Mouse (Mus musculus) E14TG2a.4 (cell line): ENCODE results near the gene Tanc2.

Experiments used
- H3K27me3 ChIP-seq: 2 replicates; pipeline ENCODE4 v1.6.1; 2014; ENCODE audit warnings: low read length, control low read depth; ENCODE audit not compliant: insufficient read depth
- H3K36me3 ChIP-seq: 2 replicates; pipeline ENCODE4 v1.6.1; 2014; ENCODE audit warnings: low read length, control low read depth; ENCODE audit not compliant: insufficient read depth
- H3K4me1 ChIP-seq: replicated peaks from 2 replicates; pipeline ENCODE4 v1.6.1; 2014; ENCODE audit warnings: low read depth, low read length, control low read depth
- H3K4me3 ChIP-seq: replicated peaks from 2 replicates; pipeline ENCODE4 v1.5.1; 2014; ENCODE audit warnings: mild to moderate bottlenecking, low read length
- H3K9me3 ChIP-seq: 2 replicates; pipeline ENCODE4 v1.6.1; 2014; ENCODE audit warnings: low read length, control low read depth
- CTCF ChIP-seq: conservative IDR thresholded peaks from 2 replicates; pipeline ENCODE4 v1.5.1; 2014; ENCODE audit warnings: low read length
- NANOG ChIP-seq: IDR thresholded peaks from 2 replicates; pipeline ENCODE4 v1.6.1; 2014; ENCODE audit warnings: borderline replicate concordance, low read length, mixed read lengths
- POU5F1 ChIP-seq: IDR thresholded peaks from 2 replicates; pipeline ENCODE4 v1.6.1; 2014; ENCODE audit warnings: low read length, borderline replicate concordance

The Tanc2 gene

GRCm38 (mm10) chr11:105941973-105942372 lies 352.2 kb downstream of the Tanc2 start:
- Histone ChIP-seq H3K4me1 (peaks cover 61% of the 10 kb centered on the region), H3K27me3 (peaks cover 21% of the 10 kb centered on the region), H3K36me3 (no peaks in the 10 kb centered on the region), H3K9me3 (no peaks in the 10 kb centered on the region), H3K4me3 (no peak overlapping the region)
- TF ChIP-seq CTCF (no peak), NANOG (no peak), POU5F1 (no peak)

- TF ChIP-seq CTCF (no peak), NANOG (peak; percentile 12; the same call in 1 of the 2 replicates)
- H3K4me3 ChIP-seq, result peak overlapping the region; percentile 85
- peaks cover 21% of the 10 kb centered on the region for H3K27me3 ChIP-seq
- no peaks in the 10 kb centered on the region for H3K9me3 ChIP-seq
- no peaks in the 10 kb centered on the region for H3K36me3 ChIP-seq
- peaks cover 66% of the 10 kb centered on the region for H3K4me1 ChIP-seq
Observed at GRCm38 (mm10) chr11:105943133-105944102, 353.6 kb downstream of the Tanc2 start.

DNA sequence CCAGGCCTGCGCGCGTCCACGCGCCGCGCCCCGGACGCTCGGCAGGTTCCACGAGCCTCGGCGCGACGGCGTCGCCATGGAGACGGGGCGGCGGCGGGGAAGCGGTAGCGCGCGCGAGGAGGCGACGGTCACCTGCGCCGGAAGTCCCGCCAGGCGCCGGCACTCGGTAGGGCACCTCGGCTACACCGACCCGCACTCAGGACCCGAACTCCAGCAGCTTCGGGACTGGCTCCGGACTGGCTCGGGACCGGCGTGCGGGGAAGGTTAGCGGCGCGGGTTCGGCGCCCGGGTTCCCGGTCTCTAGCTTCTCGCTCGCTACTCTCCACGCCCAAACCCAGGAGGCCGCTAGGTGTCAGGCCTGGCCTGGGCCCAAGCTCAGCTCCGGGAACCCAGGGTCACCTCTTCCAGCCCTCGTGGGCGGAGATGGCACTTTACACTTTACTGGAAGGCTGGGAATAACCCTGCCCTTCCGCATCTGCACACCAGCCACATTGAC lies 354.4 kb downstream of the Tanc2 start:
- peaks cover 21% of the 10 kb centered on the region for H3K27me3 ChIP-seq
- H3K4me3 ChIP-seq, result peak overlapping the region; percentile 85
- H3K9me3 ChIP-seq, result no peaks in the 10 kb centered on the region
- H3K4me1 ChIP-seq, result peaks cover 60% of the 10 kb centered on the region
- no peaks in the 10 kb centered on the region for H3K36me3 ChIP-seq
- TF ChIP-seq POU5F1 (0 out of 2 replicates have a peak, but pooled peaks have one; percentile 10), CTCF (0 out of 2 replicates have a peak, but pooled peaks have one; percentile 4), NANOG (no peak)

DNA sequence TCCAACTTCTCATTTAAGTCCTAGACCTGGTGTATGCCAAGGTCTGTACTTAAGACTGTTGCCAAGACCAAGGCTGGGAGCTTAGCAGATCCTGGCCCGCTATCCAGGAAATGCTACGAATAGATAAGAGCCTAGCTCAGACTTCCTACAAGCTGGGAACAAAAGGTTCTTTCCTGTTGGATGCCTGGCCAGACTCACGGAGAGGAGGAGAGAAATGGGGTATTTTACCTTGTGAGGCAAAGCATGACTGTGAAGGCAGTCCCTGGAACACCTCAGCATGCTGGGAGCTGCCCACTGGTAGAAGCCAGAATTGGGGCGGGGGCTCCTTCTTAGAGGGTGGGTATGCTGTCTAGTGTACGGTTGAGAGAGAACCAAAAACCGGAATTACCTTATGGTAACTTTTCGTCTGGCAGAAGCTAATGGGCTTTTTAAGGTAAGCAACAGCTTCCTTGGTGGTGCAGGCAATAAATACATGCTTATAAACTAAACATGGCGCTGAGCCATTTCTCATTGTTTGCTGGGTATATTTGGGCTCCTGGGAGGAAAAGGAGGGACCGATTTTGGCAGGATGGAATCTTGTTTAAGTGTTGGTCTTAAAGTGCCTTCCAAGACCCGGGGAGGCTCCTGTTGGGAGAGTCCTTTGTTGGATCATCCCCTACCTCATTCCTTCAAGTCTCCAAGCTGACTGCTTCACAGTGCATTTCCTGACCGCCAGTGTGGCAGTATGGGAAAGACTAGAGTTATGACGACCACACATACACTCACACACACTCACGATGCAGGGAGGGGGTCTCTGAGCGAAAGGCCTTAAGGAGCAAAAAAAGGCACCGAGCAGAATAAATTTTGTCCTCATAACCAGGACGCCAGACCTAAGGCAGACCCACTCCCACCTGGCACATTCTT lies 355.2 kb downstream of the Tanc2 start:
- Histone ChIP-seq H3K36me3 (no peaks in the 10 kb centered on the region), H3K4me3 (peak overlapping the region; percentile 85), H3K9me3 (no peaks in the 10 kb centered on the region), H3K27me3 (peaks cover 15% of the 10 kb centered on the region), H3K4me1 (peaks cover 60% of the 10 kb centered on the region)
- no peak for TF ChIP-seq CTCF
- no peak for TF ChIP-seq POU5F1
- TF ChIP-seq NANOG, result no peak

DNA sequence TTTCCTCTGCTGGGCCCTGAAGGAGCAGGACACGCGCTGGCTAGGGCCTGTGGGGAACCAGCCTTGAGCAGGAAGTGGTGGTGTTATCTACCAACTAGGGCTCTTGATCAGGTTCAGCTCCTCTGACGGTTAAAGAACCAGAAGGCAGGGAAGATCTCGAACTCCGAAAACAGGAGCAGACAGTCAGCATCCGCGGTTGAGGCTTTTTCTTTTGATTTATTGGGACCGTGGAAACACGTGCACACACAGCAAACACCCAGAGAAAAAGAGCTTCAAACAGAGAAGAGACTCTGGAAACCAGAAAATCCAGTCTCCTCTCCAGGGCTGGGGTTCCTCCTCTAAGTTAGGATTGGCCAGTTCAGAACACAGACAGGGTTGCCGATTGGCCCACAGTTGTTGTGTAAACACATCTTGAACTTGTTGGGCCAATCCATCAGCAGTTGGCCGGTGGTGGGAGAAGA lies 356.9 kb downstream of the Tanc2 start:
- Histone ChIP-seq H3K36me3 (no peaks in the 10 kb centered on the region), H3K27me3 (peaks cover 10% of the 10 kb centered on the region), H3K4me1 (peaks cover 73% of the 10 kb centered on the region), H3K4me3 (no peak overlapping the region), H3K9me3 (no peaks in the 10 kb centered on the region)
- no peak for TF ChIP-seq POU5F1
- no peak for TF ChIP-seq CTCF
- no peak for TF ChIP-seq NANOG

GRCm38 (mm10) chr11:105948255-105948654 lies 358.5 kb downstream of the Tanc2 start:
- Histone ChIP-seq H3K9me3 (no peaks in the 10 kb centered on the region), H3K36me3 (no peaks in the 10 kb centered on the region), H3K27me3 (peaks cover 7% of the 10 kb centered on the region), H3K4me1 (peaks cover 79% of the 10 kb centered on the region), H3K4me3 (no peak overlapping the region)
- no peak for TF ChIP-seq CTCF
- no peak for TF ChIP-seq POU5F1
- no peak for TF ChIP-seq NANOG

- TF ChIP-seq CTCF (no peak), POU5F1 (no peak), NANOG (no peak)
- Histone ChIP-seq H3K4me1 (peaks cover 84% of the 10 kb centered on the region), H3K36me3 (no peaks in the 10 kb centered on the region), H3K27me3 (no peaks in the 10 kb centered on the region), H3K9me3 (no peaks in the 10 kb centered on the region), H3K4me3 (no peak overlapping the region)
Observed at GRCm38 (mm10) chr11:105950519-105950918, 360.7 kb downstream of the Tanc2 start.

DNA sequence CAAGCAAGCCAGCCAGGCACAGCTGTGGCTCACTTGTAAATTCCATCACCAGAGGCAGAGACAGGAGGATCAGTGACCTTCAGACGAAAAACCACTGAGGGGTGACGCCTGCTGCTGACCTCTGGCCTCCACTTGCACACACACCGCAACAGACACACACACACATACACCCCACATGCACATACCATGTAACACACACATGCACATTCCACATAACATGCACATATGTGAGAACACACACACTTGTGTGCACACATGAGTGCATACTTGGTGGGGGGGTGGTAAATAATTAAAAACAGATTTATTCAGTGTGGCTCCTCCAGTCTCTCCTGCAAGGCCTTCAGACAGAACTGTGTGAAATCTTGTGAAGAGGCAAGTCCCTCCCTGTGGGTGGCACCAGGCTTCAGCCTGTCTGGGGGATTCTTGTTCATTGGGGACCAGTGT lies 361.8 kb downstream of the Tanc2 start:
- H3K36me3 ChIP-seq, result no peaks in the 10 kb centered on the region
- no peaks in the 10 kb centered on the region for H3K27me3 ChIP-seq
- H3K4me3 ChIP-seq, result no peak overlapping the region
- TF ChIP-seq POU5F1, result no peak
- no peak for TF ChIP-seq NANOG
- no peak for TF ChIP-seq CTCF
- peaks cover 80% of the 10 kb centered on the region for H3K4me1 ChIP-seq
- H3K9me3 ChIP-seq, result no peaks in the 10 kb centered on the region
